Mouse (Mus musculus) thymus, postnatal 0 days (tissue): ENCODE data around the gene Tesmin. TPM values are rescaled to one million over a fixed set of nuclear protein-coding genes. Genes with fewer than 3 reads are reported as not detected.

Source experiments
- DNase-seq: peaks from one replicate; pipeline ENCODE4 v3.0.0-alpha.2; 2015; ENCODE audit warnings: low spot score
- polyA plus RNA-seq: library from polyadenylated mRNA; unstranded; fragments of >200 nt; fragmentation: Nextera tagmentation; extraction: Ambion mirVana; gene quantifications from 2 replicates; pipeline ENCODE4 v1.2.1, GENCODE M21; 2015

The Tesmin gene
- polyA plus RNA-seq, 1 experiment from 2014 or later = 1.5 TPM

- peak; percentile 30 for DNase-seq
Observed at GRCm38 (mm10) chr19:3440667-3441066, 52.0 kb downstream of the Tesmin start.

- DNase-seq = peak; percentile 24
Observed at GRCm38 (mm10) chr19:3441092-3441491, 52.4 kb downstream of the Tesmin start.

GRCm38 (mm10) chr19:3447348-3447747, 58.7 kb downstream of the Tesmin start:
- DNase-seq = no peak

- DNase-seq = no peak
Observed at GRCm38 (mm10) chr19:3449248-3449647, 60.6 kb downstream of the Tesmin start.

GRCm38 (mm10) chr19:3450714-3451113, 62.1 kb downstream of the Tesmin start:
- no peak for DNase-seq

GRCm38 (mm10) chr19:3451170-3451569, 62.5 kb downstream of the Tesmin start:
- peak; percentile 86 for DNase-seq

GRCm38 (mm10) chr19:3451649-3452048, 63.0 kb downstream of the Tesmin start:
- DNase-seq = peak; percentile 93

Other genes starting within 250 kb of the Tesmin start
- gene Mrpl21, start 106.0 kb upstream of the Tesmin start, polyA plus RNA-seq = 129 and 137 TPM in 2 replicates
- 10.0 and 10.6 TPM in 2 replicates for gene Ighmbp2, start 105.8 kb upstream of the Tesmin start, polyA plus RNA-seq
- gene Cpt1a, start 66.5 kb upstream of the Tesmin start, polyA plus RNA-seq = 54.7 and 60.1 TPM in 2 replicates
- gene Gal, start 25.7 kb downstream of the Tesmin start, polyA plus RNA-seq = 7.2 and 7.4 TPM in 2 replicates
- gene Ppp6r3, start 186.9 kb downstream of the Tesmin start, polyA plus RNA-seq = 49.9 and 52.0 TPM in 2 replicates